Mouse (Mus musculus) left cerebral cortex, postnatal 10 days (tissue): ENCODE results near the gene Osbpl6. TPM values are rescaled to one million over a fixed set of nuclear protein-coding genes. Genes with fewer than 3 reads are reported as not detected.

Experiments
- DNase-seq, 2 experiments: peaks; one replicate each; pipeline ENCODE4 v3.0.0; 2021 to 2022; ENCODE audit warnings: low spot score in 2 of 2, mixed read lengths in 1 of 2; ENCODE audit errors: extremely low spot score in 1 of 2
- intact Hi-C: fragments of 180-260 bp; cut with DNase I; formaldehyde crosslinking; loops from one replicate; pipeline ENCODE4 v1.15.1; 2025
- total RNA-seq, 2 experiments: library from RNA; stranded (reverse); gene quantifications; 2 replicates each; pipeline ENCODE4 v1.2.3; 2021

Gene Osbpl6
- total RNA-seq, 2 experiments from 2014 or later: 43.7 to 46.3 TPM

DNA sequence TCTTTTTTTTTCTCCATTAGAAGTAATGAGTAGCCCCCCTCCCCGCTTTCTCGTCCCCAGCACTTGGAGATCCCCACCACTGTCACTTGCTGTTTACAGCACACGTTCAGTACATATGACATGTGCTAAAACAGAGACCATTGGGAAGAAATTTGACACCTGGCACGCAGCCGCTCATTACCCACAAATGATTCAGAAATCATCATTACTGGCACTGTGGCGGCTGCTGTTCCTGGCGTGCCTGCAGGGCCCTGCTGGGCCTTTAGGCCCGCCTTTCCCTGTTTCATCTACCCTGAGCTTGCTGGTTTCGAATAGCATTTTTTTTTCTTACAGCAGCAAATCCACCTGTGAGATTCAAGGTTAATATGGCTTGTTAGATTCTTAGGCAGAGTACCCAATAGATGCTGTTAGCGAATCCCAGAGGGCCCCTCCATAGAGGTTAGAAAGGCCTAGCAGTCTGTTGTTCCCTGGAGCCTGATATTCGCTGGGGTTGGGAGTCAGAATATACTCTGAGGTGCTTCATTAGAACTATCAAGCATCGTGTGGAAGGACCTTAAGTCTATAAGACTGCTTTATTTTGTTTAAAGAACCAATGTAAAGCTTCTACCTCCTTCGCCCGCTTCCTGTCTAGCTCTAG, 126.3 kb downstream of the Osbpl6 start:
- intact Hi-C loops: no loop called here
- no peak for DNase-seq

DNA sequence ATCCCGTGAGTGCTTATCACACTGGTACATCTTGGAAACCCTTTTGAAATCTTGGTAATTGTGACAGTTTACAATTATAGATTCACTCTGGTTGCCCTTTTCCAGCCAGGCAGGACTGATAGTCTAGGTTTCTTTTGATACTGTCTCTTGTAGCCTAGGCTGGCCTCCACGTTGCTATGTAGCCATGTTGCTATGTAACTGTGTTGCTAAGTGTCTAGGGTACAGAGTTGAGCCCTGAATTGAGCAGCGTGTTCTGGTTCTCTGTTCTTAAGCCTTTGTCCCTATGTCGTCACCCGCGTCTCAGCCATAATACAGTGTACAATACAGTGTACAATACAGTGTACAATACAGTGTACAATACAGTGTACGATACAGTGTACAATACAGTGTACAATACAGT, 128.6 kb downstream of the Osbpl6 start:
- no peak for DNase-seq
- intact Hi-C loops: no loop called here

DNA sequence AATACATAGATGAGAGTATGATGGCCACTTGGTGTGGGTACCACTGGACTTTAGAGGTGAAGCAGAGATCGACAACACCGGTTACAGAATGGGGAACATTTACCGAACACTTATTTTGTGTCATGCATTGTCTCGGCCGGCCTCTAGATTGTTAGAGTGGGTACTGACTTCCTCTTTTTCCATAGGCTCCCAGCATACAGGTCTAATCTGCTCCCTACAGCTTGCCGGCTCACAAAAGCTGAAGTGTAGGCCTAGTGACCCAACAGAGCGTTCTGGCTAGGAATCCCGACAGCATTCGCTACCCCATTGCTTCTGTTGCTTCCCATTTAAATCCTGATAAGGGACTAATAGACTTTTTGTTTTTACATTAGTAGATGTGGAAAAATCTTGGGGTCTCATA, 135.6 kb downstream of the Osbpl6 start:
- DNase-seq: no peak
- intact Hi-C loops: no loop called here

DNA sequence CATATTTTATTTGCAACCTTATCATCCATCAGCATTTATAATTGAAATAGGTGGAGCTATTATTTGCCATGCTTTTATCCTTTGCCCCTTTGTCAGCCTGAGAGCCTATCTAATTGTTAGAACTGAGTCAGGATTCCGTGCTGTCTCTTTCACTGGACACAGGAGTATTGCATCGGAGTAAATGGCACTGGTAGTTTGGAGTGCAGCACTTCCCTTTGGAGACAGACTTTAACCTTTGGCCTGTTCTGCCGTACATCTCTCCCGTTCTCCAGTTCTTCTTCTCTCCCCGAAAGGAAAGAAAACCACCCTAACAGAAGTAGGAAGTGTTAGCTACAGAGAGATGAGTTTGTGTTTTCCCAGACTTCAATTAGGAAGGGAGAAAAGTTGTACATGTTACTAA, 136.6 kb downstream of the Osbpl6 start:
- intact Hi-C loops: no loop called here
- DNase-seq: no peak

DNA sequence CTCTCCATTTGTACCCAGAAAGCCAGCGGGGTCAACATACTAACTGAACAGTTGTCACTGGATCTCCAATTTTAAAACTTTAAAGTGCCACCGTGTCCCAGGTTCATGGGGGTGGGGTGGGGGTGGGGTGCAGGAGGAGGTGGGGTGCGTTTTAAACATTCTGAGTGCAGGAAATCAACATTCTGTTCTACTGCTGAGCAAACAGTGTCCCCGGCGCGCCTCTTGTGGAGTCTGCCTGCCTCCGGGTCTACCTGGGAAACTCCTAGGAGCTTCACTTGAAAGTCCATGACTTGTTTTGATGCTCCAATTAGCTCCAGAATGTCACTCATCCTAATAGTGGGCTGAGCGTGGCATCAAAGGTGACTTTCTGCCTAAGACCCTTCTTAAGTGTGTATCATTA, 139.2 kb downstream of the Osbpl6 start:
- no peak for DNase-seq
- intact Hi-C loops: no loop called here

DNA sequence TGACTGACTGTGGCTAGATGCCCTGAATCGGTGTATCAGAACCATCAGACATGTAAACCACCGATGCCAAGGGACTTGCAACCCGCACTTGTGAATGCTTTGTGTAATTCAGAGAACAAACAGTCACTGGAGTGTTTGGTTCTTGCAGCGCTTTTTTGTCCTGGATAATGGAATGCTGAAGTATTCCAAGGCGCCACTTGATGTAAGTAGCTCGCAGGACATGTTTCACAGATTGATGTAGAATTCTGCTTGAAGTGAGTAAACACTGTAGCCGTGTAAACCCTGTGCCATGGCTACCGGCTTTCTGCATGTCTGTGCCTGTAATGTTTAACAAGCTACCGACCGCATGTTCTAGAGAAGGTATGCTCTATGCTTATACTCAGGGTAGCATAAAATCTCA, 141.9 kb downstream of the Osbpl6 start:
- intact Hi-C loops: no loop called here
- DNase-seq: no peak

DNA sequence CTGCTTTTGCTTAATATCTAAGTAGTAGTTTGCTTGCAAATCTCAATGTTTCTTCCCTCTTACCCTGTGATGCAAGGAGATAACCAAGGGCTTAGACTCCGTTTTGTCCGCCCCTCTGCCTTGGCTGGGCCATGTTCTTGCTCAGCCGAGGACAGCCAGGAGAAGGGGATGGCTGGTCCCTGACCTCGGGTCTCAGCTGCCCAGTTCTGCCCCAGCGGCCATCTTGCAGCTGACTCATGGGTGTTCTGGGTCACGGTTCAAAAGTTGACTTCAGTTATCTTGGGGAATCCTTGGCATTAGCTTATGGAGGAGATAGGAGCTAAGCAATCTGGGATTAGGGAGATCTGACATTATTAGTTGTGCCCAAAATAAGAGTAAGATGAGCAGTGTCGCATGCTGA, 142.5 kb downstream of the Osbpl6 start:
- intact Hi-C loops: no loop called here
- no peak for DNase-seq

DNA sequence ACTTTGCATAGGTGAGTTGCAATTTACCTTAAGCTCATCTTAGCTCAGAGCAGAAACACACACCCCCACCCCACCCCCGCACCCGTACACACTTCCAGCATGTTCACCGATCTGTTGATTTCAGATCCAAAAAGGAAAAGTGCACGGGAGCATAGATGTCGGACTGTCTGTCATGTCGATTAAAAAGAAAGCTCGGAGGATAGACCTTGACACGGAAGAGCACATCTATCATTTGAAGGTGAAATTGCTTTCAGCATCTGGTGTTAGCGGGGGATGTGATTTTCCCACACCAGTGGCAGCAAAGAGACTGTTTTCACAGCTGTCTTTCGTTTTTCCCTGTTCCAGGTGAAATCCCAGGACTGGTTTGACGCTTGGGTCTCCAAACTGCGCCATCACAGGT, 143.0 kb downstream of the Osbpl6 start:
- no peak for DNase-seq
- intact Hi-C loops: no loop called here

DNA sequence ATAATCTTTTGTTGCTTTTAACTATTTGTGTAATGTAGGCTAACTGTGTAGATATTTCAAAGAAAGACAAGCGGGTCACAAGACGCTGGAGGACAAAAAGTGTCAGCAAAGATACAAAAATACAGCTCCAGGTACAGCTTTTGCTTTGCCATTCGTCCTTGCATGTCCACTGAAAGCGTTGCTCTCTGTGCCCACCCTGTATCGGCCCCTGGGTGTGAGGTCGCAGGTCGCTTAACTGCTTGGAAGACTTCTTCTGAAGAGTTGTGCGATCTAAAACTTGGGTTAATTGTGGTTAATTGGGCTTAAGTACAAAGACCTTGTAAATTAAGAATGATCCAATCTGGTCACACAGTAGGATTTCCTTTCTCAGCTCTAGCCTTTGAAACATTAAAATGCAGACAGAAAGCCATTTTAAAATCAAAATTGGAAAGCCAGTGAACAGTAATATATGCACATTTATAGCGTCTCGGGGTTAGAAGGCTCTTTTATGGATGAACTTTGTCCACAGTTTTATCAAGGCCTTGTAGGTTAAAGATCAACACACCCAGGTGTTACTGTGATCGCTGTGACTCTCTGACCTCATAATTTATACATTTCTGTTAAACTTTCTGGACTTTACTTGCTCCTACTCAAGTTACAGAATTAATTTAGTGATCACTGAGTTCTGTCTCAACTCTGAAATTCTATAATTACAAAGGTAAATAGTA, 149.7 kb downstream of the Osbpl6 start:
- no peak for DNase-seq
- intact Hi-C loops: no loop called here

DNA sequence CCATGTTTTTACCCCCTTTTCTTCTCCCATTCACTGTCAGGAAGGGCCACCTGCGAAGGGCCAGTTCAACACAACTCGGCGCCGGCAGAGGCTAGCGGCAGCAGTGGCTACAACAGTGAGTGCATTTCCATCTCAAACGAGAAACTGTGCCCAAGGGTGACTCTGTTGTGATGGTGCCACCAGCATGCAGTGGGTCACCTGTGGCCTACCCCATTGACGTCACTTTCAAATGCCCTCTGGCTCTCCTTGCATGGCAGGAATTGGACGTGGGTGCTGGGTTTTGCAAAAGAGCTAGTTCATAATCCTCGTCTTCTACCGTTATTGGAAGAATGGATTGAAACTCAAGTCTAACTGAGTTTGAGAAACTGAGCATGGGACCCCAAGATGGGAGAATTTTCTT, 153.8 kb downstream of the Osbpl6 start:
- no peak for DNase-seq
- intact Hi-C loops: no loop called here

DNA sequence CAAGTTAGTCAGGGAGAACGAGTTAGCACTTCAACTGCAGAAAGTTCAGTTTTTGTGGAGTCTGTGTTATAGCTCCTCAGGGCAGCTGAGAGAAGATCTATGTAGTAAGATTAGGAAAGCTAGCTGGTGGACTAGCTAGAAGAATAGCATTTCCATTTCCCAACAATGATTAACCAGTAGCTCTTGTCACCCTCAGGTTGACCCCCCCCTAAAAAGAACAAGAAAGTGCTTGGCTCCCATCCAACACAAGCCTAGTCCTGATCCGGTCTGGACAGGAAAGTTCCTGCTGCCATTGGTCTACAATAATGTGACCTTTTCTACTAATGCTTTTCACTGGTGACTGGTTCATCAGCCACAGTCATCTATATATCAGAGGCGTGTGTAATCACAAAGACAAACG, 157.6 kb downstream of the Osbpl6 start:
- no peak for DNase-seq
- intact Hi-C loops: no loop called here

DNA sequence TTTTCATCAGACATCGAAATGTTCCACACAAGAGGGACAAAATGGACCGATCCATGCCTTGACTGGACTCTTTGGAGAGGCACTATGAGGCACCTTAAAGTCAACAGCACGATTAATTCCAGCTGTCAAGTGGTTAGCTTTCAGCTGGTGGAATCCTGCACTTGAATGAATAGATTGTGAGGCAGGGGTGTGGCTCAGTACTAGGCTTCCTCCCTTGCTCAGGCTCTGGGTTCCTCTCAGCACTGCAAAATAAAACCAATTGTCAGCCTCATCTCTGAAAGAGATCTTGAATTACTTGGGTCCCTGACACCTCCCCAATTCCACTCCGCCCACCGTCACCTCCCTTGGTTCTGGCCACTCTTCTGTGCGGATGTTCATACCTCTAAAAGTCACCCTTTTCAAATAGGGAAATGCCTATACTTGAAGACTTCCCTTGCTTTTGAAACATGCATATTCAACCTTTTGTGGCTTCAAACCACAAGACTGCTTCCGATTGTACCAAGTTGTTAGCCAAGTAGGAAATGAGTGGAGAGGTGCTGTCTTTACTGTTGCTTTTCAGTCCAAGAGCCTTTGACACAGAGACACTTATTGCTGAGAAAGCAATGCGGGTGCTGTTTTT, 160.7 kb downstream of the Osbpl6 start:
- intact Hi-C loops: no loop called here
- no peak for DNase-seq

DNA sequence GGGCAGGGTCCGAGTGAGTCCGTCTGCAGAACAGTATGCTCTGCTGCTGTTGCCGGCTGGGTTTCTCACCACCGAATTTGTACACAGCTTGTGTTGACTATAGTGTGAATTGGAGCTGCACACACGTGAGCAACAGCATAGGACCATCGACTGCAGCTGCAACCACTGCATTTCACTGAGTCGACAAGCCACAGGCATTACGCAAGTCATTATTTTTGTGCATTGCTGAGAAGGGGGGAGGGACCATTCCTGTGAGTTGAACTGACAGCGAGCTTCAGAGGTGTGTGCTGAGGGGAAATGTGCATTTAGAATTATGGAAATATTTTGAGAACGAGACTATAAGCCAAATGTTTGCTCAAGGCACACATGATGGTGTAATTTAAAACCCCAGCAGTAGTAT, 165.2 kb downstream of the Osbpl6 start:
- no peak for DNase-seq
- intact Hi-C loops: loop anchor here (5.0 kb wide), 1 partner anchor 164 kb away; the partner anchor contains the start of gene Osbpl6

DNA sequence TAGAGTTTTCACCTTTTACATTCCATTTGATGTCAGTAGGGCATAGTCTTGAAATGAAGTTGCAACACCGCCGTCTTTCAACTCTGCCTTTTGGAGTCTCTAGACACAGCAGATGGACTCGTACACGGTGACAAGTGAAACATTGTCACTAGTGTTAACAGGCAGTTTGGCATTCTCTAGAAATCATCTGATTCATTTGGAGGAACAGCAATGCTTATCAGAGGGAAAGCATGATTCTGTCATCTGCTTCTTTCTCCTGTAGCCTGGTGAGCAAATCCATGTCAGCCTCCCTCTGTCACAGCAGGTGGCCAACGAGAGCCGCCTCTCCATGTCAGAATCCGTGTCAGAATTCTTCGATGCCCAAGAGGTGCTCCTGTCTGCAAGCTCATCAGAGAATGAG, 172.6 kb downstream of the Osbpl6 start:
- no peak for DNase-seq
- intact Hi-C loops: no loop called here

DNA sequence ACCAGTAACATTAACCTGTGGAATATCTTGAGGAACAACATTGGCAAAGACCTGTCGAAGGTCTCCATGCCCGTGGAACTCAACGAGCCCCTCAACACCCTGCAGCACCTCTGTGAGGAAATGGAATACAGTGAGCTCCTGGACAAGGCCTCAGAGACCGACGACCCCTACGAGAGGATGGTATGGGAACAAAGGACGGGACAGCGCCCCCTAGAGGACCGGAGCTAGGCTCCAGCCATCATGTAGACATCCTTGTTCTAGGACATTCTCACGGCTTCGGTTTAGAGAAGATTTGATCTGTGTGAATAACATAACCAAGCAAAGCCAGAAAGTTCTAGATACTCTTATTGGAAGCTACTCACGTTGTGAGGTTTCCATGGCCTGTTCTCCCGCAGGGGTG, 178.8 kb downstream of the Osbpl6 start:
- no peak for DNase-seq
- intact Hi-C loops: no loop called here

DNA sequence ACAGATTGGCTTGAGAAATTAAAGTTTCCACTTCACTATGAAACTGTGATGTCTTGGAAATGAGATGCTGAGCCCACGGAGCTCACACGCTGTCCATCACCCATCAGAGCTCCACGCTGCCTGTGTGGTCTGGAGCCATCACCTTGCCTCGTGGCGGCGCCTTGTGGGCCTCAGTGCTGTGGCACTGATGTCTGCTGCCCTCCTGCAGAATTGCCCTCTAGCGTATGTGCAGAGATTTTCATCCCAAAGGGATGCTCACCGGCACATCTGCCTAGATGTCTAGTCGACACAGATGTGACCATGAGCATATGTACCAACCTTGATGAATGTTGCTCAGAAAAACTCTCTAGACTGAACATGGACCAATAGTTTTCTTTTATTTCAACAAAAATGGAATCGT, 180.6 kb downstream of the Osbpl6 start:
- no peak for DNase-seq
- intact Hi-C loops: no loop called here

DNA sequence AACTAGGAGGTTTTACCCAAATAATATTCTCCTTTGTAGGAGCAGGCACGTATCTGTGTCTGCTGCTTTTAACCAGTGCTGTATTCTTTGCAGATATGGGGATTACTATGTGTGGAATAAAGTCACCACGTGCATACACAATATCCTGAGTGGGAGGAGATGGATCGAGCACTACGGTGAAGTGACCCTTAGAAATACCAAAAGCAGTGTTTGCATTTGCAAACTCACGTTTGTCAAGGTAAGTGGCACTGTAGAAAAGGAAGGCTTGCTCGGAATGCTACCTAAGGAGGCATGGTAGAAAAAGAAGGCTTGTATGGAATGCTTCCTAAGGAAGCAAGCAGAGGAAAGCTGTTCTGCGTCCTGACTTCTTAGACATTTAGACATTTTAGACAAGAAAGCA, 183.9 kb downstream of the Osbpl6 start:
- DNase-seq: no peak
- intact Hi-C loops: loop anchor here (5.0 kb wide), 1 partner anchor 213 kb away; no protein-coding TSS in a partner anchor

DNA sequence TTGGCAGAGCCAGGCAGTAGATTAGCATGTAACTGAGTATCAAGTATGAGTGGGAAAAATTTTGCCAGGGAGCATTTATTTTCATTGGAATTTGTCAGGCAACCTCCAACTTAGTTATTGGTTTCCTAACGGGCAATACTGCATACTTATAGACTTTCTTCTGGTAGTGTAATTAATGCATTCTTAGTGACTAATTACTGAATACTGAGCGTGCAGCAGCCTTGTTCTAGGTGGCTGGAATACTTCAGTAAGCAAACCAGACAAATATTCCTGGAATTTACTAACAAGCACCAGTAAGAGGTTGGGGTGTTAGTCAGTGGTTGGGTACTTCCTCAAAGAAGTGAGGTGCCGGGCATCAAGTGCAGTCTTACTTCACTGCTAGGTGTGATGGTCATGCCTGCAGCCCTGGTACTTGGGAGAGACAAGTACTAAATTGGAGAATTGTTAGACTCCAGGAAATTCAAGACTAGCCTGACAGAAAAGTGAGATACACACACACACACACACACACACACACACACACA, 186.2 kb downstream of the Osbpl6 start:
- no peak for DNase-seq
- intact Hi-C loops: loop anchor here (5.0 kb wide), 1 partner anchor 215 kb away; no protein-coding TSS in a partner anchor

DNA sequence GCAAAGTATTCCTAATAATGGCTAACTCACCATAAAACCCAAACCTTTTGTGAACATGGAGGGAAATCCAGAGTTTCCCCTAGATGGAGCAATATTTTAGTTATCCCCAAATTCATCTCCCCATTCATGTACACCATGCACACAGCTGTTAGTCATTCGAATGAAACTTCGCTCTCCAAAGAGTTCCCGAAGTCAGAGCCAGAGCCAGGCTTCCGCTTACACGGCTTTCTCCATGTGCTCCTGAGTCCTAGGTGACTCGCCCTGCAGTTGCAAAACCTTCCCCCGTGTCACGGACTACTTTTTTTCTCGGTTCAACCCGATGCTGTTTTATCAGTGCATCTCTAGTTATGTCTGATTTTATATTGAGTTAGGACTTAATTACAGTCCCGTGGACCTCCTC, 191.2 kb downstream of the Osbpl6 start:
- no peak for DNase-seq
- intact Hi-C loops: no loop called here

DNA sequence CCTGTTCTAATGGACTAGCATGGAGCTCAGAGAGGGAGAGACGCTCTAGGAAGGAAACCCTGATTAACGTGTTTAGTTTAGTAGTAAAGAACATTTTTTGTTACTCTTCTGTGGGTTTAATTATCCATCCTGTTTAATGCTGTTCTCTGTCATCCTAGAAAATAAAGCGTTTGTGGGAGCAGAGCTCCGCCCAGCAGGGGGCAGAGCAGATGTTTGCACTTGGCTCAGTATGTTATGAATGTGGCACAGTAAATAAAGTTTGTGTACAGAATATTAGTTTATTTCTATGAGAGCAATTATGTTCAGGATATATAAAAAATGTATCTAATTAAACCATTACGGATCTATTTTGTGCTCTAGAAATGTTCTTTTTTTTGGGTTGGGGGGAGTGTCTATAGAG, 192.9 kb downstream of the Osbpl6 start:
- intact Hi-C loops: no loop called here
- DNase-seq: no peak
